ENCODE assay signal across 8 mouse cellular contexts in genomic region chr12:117844075-117844408, GRCm38 (mm10). TPM values are rescaled to one million over a fixed set of nuclear protein-coding genes. Genes with fewer than 3 reads are reported as not detected.
DNase-seq lines count a peak whose midpoint lies in the region; ATAC-seq and TF ChIP-seq lines count a peak whose summit lies in the region.

No protein-coding gene starts in this region.

- no peak for DNase-seq in gastrocnemius, adult 2 months
- DNase-seq in gastrocnemius, adult 8-10 months (ENCODE audit: low spot score in 2 of 2) = no peak
- no peak for DNase-seq in testis, postnatal 10 days (ENCODE audit: low spot score)
- DNase-seq in frontal cortex, adult 2 months (ENCODE audit: extremely low spot score in 1 of 2, low spot score in 1 of 2) = no peak

- peaks cover 3% of the 10 kb centered on the region for H3K4me1 ChIP-seq in testis, adult 2 months (ENCODE audit: control insufficient read depth, insufficient read depth, low read length)
- H3K4me1 ChIP-seq in limb, embryonic 15.5 days = peaks cover 6% of the 10 kb centered on the region
- H3K4me1 ChIP-seq in stomach, embryonic 16.5 days (ENCODE audit: control insufficient read depth, insufficient read depth, low read length) = peaks cover 4% of the 10 kb centered on the region; the same call in 1 of the 2 replicates

- TF ChIP-seq CTCF in gastrocnemius, adult 2 months (IDR thresholded peaks at IDR 0.05) = no peak
- no peak for TF ChIP-seq CTCF in testis, adult 2 months (IDR thresholded peaks at IDR 0.05; ENCODE audit: control insufficient read depth, insufficient read depth, insufficient replicate concordance, low read depth, low read length)

- ATAC-seq in limb, embryonic 15.5 days (ENCODE audit: insufficient number of reproducible peaks, low FRiP score, low TSS enrichment, low read depth) = no peak
- ATAC-seq in stomach, embryonic 16.5 days (ENCODE audit: insufficient read depth, low FRiP score) = no peak
- no peak for ATAC-seq in CD4-positive, CD25-positive, alpha-beta regulatory T cell, adult 4 months

- H3K27me3 ChIP-seq in testis, adult 2 months (ENCODE audit: control insufficient read depth, insufficient read depth, low read length) = no peaks in the 10 kb centered on the region
- 0 out of 2 replicates have a peak, but pooled peaks cover 5% of the 10 kb centered on the region for H3K27me3 ChIP-seq in limb, embryonic 15.5 days
- H3K27me3 ChIP-seq in stomach, embryonic 16.5 days (ENCODE audit: control insufficient read depth, insufficient read depth, low read length) = no peaks in the 10 kb centered on the region

- H3K9me3 ChIP-seq in limb, embryonic 15.5 days = no peaks in the 10 kb centered on the region
- no peaks in the 10 kb centered on the region for H3K9me3 ChIP-seq in stomach, embryonic 16.5 days (replicated peaks; ENCODE audit: control insufficient read depth, low read length)

- H3K9ac ChIP-seq in limb, embryonic 15.5 days = peak overlapping the region; percentile 77
- peak overlapping the region; percentile 91 for H3K9ac ChIP-seq in stomach, embryonic 16.5 days (ENCODE audit: low read length)

- peak overlapping the region; percentile 84 for H3K4me3 ChIP-seq in gastrocnemius, adult 2 months
- H3K4me3 ChIP-seq in testis, adult 2 months (ENCODE audit: control insufficient read depth, low read depth, low read length) = peak overlapping the region; percentile 72
- H3K4me3 ChIP-seq in limb, embryonic 15.5 days = peak overlapping the region; percentile 82
- peak overlapping the region; percentile 88 for H3K4me3 ChIP-seq in stomach, embryonic 16.5 days (replicated peaks; ENCODE audit: low read length)

- WGBS in limb, embryonic 15.5 days = 1% methylated on average over 15 of the region's 15 CpGs
- WGBS in stomach, embryonic 16.5 days = under 1% methylated on average over 15 of the region's 15 CpGs

- peak overlapping the region; percentile 95 for H3K4me2 ChIP-seq in limb, embryonic 15.5 days
- peak overlapping the region; percentile 94 for H3K4me2 ChIP-seq in stomach, embryonic 16.5 days (ENCODE audit: low read depth, low read length)

- H3K36me3 ChIP-seq in testis, adult 2 months (ENCODE audit: control insufficient read depth, insufficient read depth, low read length) = no peaks in the 10 kb centered on the region
- H3K36me3 ChIP-seq in limb, embryonic 15.5 days = no peaks in the 10 kb centered on the region
- no peaks in the 10 kb centered on the region for H3K36me3 ChIP-seq in stomach, embryonic 16.5 days (ENCODE audit: control insufficient read depth, insufficient read depth, low read length)

- no peak overlapping the region for H3K27ac ChIP-seq in gastrocnemius, adult 2 months
- no peak overlapping the region for H3K27ac ChIP-seq in testis, adult 2 months (ENCODE audit: control insufficient read depth, insufficient read depth, low read depth, low read length)
- peak overlapping the region; percentile 82; the same call in 1 of the 2 replicates for H3K27ac ChIP-seq in limb, embryonic 15.5 days
- peak overlapping the region; percentile 70; the same call in 1 of the 2 replicates for H3K27ac ChIP-seq in stomach, embryonic 16.5 days (ENCODE audit: low read length)

- intact Hi-C loops in gastrocnemius, adult 2 months (cut with DNase I) = no loop called here

- TF ChIP-seq POLR2A in testis, adult 2 months (IDR thresholded peaks at IDR 0.05; ENCODE audit: control insufficient read depth, low read depth, low read length) = no peak

RNA-seq across cellular contexts. Expression of gene Cdca7l, which starts 40.0 kb away (rescaled TPM):
- not detected for total RNA-seq in gastrocnemius, adult 2 months (2021)
- under 1 TPM in 1 of 4 experiments, not detected in 3; 0.10 TPM for total RNA-seq in gastrocnemius, adult 8-10 months (2022)
- polyA plus RNA-seq in testis, adult 2 months (2012; rRNA removed) = 3.4 and 6.4 TPM in 2 replicates
- 39.8 and 41.5 TPM in 2 replicates for polyA plus RNA-seq in limb, embryonic 15.5 days (2015; fragmentation: Nextera tagmentation; extraction: Ambion mirVana)
- 41.1 and 41.6 TPM in 2 replicates for polyA plus RNA-seq in stomach, embryonic 16.5 days (2015; fragmentation: Nextera tagmentation; extraction: Ambion mirVana)
- 7.1 and 7.2 TPM in 2 replicates for polyA plus RNA-seq in frontal cortex, adult 2 months (2012; rRNA removed)
- polyA plus RNA-seq in CD4-positive, CD25-positive, alpha-beta regulatory T cell, adult 4 months (2017; shearing (Covaris generic)) = 10 to 100 TPM; 32.9 to 35.5 TPM

Comparison
In these comparisons a context has a peak if more than half of its experiments do, and no peak if none do; other contexts are left out.
1. H3K27ac ChIP-seq: peak in limb, embryonic 15.5 days (single experiment) and stomach, embryonic 16.5 days (single experiment); none in gastrocnemius, adult 2 months (single experiment) and testis, adult 2 months (single experiment).
2. Peak in every context shown above with its lines, with median percentiles within 50 percentile points of each other: H3K4me3 ChIP-seq.